Mouse (Mus musculus) layer of hippocampus, adult 9-10 months (tissue): ENCODE results near the gene Tram1l1.
"Not testable (repeated sequence)": the region's sequence is repeated elsewhere in the genome, so short reads cannot be mapped to it uniquely, and the experiment has no call there.

ENCODE experiments used
- DNase-seq: peaks from one replicate; pipeline ENCODE4 v3.0.0; 2022; ENCODE audit warnings: low spot score

Gene Tram1l1

GRCm38 (mm10) chr3:124320821-124321576 is at the start of gene Tram1l1:
TSS of gene Tram1l1 (plus strand) at chr3:124320855.
- DNase-seq = peak; percentile 32

DNA sequence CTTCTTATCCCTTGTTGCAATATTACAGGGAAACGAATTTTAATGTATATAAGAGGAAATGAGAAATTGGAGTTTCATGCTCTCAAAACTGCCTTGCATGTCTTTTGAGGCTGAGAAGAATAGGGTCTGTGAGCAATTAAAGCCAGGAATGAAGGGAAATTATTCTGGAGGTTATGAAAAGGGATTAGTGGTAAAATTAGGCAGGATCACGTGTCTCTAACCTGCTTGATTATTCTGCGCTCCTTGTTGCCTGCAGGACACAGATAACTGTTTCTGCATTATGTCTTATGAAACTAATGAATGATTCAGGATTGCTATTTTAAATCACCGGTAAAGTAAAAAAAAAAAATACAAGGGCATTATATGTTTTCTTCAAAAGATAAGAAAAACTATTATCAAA is 49.4 kb upstream of the Tram1l1 start:
- DNase-seq = no peak

- DNase-seq = no peak
Observed at GRCm38 (mm10) chr3:124271668-124272067, 49.0 kb upstream of the Tram1l1 start.

DNA sequence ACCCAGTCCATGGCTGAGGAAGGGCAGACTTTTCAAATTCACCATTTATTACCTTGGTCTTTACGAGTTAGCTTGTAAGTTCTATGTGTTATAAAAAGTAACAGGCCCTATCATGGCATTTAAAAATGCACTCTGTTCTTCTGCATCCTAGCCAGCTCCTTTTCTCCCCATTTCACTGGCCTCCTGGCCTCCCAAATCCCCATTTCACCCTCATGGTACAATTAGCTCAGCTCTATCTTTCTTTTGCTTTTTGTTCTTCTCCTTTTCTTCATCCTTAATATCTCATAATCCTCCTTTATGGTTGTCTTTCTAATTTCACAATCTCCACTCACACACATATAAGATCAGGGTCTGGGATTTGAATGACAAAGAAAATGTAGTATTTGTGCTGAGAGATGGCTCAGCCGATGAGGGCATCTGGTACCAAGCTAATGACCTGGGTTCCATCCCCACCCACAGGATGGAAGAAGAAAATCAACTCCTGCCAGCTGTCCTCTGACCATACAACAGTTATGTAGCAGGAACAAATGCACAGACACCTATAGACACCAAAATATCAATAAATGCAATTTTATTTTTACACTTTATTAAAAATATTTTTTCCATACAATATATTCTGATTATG is 48.1 kb upstream of the Tram1l1 start:
- DNase-seq = no peak

DNA sequence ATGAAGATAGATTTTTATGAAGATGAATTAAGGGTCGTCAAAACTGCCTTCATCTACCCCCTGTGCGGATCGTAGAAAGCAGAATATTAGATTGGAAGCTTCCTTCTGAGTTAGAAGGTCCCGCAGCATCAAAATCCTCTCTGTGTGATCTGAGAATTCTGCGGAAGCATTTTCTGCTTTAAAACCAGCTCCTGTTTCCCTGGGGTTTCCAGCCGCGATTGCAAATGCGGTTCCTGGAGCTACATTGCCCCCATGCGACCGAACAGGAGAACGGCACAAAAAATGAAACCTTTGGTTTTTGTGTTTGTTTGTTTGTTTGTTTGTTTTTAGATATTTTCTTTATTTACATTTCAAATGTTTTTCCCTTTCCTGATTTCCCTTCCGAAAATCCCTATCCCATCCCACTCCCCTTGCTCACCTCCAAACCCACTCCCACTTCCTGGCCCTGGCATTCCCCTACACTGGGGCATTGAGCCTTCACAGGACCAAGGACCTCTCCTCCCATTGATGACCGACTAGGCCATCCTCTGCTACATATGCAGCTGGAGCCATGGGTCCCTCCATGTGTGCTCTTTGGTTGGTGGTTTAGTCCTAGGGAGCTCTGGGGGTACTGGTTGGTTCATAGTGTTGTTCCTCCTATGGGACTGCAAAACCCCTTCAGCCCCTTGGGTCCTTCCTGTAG is 45.6 kb upstream of the Tram1l1 start:
- peak; percentile 8 for DNase-seq

DNA sequence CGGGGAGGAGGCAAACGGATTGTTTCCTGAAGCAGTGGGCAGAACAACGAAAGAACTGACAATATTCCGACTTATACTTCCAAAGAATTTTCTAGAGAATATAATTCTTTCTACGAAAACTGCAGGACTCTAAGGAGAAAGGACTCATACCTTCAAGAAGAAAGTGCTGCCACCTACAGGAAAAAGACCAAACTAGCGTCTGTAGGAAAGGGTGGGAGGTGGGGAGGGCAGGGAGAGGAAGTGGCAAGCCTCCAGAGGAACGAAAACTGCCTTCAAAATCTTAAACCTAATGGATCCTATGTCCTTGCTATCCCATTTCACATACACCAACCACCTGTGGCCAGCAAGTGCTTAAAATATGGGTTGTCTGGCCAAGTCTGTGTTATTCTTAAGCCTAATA is 31.7 kb upstream of the Tram1l1 start:
- not testable (repeated sequence) for DNase-seq

GRCm38 (mm10) chr3:124319254-124319653 is 1.4 kb upstream of the Tram1l1 start:
- DNase-seq = no peak

GRCm38 (mm10) chr3:124320398-124320797 is 257 bp upstream of the Tram1l1 start:
- DNase-seq = no peak

DNA sequence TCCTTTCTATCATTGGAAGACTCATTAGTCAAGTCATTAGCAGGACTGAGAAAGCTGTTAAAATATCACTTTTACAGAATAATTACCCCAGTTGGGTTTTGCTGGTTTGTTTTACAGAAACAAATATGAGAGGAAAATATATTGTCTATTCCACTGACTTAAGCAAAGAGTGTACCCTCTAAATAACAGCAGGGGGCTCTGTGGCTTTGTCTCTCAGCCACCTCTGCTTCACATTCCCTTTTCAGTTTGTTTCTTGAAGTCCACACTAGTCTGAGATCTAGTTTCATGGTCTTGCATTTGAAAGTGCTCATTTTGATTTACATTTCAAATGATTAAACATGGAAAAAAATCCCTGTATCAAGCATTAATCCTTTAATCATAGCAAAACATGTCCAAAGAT is 25.8 kb downstream of the Tram1l1 start:
- no peak for DNase-seq

DNA sequence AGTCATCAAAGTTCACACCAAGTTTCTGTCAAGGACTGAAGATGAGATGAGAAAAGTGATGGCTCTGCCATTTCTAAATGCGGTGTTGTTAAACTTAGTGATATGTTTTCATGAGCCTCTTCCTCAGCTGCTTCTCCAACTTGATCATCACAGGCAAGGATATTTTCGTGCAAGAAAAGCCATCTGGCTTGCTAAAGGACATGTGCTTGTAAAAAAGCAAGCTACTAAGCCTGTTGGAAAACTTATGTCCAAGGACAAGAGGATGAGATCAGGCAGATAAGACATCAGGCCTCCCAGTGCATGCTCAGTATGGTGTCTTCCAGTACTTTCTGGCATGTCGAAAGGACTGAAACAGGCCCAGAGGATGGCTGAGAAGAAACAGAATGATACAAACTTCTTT is 36.9 kb downstream of the Tram1l1 start:
- DNase-seq = peak; percentile 3

GRCm38 (mm10) chr3:124372031-124372430 is 51.4 kb downstream of the Tram1l1 start:
- DNase-seq = no peak
